Mouse (Mus musculus) gastrocnemius, adult 8-10 months (tissue): ENCODE results near the gene Hoxd8. TPM values are rescaled to one million over a fixed set of nuclear protein-coding genes. Genes with fewer than 3 reads are reported as not detected.

Source experiments
- DNase-seq, 2 experiments: peaks; one replicate each; pipeline ENCODE4 v3.0.0; 2022; ENCODE audit warnings: low spot score in 2 of 2
- total RNA-seq, 4 experiments: library from RNA; stranded (reverse); gene quantifications; 2 replicates each; pipeline ENCODE4 v1.2.4; 2022

The Hoxd8 gene
- total RNA-seq, 4 experiments from 2014 or later = 46.8 to 53.5 (median 51.3) TPM

DNA sequence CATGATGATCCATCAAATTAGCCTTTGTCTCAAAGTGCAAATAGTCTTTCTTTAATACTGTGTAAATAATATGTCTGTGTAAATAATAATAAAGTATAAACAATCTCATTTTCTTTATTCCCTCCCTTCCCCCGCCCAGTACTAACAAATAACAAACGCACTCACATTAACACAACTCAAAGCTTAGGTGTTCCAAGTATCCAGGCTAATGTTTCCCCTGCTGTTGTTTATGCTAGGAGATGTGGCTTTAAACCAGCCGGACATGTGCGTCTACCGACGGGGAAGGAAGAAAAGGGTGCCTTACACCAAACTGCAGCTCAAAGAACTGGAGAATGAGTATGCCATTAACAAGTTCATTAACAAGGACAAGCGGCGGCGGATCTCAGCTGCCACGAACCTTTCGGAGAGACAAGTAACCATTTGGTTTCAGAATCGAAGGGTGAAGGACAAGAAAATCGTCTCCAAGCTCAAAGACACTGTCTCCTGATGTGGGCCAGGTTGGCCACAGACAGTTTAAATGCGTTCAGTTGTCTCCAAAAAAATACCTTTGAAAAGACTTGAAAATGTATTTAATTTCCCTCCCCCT, 34.7 kb upstream of the Hoxd8 start:
- DNase-seq = no peak

DNA sequence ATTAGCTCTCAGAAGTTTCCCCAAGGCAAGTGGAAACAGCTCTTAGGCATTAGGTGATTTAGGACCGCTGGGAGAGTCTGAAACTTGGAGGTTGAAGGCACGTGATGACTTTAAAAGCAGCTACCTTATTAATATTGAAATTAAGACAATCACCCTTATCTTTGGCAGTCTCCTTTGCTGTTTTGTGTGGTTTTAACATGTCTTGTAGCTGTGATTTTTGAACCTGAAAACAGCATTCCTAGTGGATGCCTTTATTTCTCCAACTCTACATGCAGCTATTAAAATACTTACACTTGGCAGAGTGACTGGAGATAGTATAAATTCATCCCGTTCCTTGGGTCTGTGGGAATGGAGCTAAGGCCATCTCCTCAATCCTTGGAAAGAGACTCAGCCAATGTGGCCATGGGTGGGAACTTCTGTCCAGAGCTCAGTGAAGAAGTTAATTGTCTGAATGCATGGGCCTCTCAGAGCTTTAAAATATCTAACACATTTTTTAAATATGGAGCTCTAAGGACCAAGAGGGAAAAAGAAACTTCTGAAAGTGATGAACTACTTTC, 33.7 kb upstream of the Hoxd8 start:
- DNase-seq = no peak

DNA sequence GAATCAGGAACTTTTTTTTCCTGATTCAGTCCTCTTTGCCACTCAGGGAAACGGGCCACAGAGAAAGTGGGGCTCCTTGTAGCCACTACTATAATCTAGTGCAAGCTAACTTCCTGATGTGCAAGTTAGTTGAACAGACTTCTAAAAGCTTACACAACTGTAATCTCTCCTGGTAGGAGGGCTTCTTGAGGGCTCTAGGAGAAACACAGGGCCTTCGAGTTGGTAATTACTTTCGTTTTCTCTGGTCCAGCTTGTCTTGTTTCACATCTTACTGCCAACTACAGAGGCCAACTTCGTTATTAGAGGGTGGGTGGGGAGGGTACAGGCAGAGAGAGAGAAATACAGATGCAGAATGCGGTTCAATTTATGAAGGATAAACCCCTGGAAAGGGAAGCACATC, 32.6 kb upstream of the Hoxd8 start:
- DNase-seq = no peak

DNA sequence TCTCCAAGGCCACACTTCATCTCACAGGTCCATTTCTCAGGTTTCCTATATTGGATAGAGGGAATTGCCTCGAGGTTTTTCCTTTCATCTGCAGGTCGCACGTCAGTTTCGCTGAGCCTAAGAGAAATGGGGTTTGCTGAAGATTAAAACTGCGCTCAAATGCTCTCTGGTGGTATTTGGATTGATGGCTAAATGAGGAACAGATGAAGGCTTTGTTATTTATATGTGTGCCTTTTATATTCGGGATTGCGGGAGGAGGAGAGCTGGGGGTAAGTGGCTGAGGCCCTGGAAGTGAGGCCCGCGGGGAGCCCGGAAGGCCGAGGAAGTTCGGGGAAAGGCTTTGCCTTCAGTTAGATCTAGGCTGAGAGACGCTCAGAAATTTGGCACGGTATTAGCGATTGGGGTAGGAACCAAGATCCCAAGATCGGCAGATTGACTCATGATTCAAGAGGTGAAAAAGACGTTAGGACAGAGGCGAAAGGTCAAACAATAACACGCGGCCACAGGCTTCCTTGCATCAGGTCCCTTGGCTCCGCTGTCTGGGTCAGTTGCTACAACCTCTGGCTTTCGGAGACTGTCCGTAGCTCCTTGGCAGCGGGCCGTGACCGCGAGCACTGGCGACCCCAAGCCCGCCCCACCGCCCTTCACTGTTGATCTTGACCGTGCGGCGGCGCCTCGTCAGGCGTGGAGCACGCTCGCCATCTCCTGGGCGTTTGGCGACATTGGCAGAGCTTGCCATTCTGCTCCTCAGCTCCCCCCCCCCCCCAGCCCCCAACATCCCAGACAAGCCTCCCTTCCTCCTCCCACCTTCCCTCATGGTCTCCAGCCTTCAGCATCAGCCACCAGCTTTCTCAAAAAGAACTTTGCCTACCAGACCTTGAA, 31.7 kb upstream of the Hoxd8 start:
- DNase-seq = no peak

DNA sequence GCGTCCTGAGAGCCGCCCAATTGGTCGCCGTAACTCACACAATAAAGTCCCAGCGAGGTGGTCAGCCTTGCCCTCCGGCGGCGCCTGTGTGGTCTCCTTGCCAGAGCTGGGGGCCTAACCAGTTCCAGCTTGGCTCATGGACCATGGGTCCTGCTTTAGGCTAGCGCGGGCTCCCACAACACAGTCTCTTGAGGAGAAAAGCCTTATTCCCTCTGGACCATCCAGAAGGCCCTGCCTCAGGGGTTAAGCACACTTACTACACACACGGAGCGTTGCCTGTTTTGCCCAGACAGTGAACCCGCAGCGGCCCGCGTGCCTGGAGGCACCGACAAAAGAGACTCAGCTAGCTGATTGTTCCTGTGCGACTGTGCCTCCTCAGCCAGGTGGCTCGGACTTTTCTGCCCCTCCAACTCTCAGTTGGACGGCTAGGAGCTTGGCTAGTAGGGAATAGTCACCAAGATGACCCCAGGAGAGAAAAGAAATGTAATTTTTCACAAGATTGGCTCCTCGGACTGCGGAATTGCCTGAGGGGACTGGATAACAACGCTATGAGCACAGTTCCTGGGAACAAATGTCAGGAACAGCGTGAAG, 30.5 kb upstream of the Hoxd8 start:
- DNase-seq = no peak

DNA sequence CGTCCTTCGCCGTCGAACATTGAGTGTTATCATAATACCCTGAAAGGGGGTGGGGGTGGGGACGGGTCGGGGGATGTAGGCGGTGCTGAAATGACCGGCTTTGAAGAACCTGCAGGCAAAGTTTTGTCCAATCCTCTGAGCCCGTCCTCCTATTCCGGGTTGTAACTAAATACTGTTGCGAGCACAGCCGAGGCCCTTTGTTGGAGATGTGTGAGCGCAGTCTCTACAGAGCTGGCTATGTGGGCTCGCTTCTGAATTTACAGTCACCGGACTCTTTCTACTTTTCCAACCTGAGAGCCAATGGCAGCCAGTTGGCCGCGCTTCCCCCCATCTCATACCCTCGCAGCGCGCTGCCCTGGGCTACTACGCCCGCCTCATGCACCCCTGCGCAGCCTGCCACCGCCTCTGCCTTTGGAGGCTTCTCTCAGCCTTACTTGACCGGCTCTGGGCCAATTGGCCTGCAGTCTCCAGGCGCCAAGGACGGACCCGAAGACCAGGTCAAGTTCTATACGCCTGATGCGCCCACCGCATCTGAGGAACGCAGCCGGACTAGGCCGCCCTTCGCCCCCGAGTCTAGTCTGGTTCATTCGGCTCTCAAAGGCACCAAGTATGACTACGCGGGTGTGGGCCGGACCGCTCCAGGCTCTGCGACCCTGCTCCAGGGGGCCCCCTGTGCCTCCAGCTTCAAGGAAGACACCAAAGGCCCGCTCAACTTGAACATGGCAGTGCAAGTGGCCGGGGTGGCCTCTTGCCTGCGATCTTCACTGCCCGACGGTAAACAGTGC, 29.3 kb upstream of the Hoxd8 start, which contains the start of gene Hoxd12:
Hoxd12 (plus strand) TSS at position 133 of the 785 bp plus-strand sequence.
- DNase-seq = no peak

DNA sequence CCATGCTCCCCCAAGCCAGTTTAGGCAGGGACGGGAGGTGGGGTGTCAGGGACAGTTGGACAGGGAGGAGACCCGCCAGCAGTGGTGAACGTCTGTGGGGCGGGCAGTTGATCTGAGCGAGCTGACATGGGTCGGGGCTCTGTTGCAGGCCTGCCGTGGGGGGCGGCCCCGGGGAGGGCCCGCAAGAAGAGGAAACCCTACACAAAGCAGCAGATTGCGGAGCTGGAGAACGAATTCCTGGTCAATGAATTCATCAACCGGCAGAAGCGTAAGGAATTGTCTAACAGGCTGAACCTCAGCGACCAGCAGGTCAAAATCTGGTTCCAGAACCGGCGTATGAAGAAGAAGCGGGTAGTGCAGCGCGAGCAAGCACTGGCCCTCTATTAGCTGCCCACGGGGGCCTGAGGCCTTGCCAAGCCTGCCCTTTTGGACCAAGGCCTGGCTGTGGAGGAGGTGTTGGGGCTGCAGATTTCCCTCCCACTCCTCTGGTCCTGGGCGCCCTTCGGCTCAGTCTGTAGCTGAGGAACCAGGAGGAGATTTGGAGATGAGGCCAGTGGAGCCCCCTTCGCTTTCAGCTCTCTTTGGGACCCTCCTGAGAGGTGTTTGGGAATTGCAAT, 28.6 kb upstream of the Hoxd8 start:
- DNase-seq = no peak

DNA sequence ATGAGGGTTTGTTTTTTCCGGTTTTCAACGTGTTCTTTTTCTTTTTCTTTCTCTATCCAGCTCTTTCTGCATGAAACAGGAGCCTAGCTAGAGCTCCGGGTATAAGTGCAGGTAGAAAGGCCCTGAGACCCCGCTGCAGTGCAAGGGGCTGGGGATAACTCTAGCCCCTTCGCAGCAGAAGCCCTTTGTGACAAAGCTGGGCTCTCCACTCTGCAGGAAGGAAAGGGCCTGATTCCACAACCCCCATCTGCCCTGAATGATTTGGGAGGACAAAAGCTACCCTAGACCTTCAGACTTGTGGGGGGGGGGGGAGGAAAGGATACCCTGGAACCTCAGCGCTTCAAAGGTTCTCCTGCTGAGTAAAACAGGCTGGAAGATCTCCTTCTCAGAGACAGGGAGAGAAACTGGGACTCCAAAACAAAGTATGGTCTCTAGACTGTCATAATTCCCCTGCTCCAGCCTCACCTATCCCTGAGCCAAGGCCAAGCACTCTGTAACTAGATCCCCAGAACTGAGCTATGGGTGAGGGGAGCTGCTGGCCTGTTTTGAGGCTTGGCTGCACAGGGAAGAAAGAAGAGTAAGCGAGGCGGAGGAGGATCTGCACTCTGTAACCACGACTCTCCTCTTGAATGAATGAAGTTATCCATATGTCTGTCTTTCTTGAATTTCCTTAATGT, 27.9 kb upstream of the Hoxd8 start:
- DNase-seq = no peak

DNA sequence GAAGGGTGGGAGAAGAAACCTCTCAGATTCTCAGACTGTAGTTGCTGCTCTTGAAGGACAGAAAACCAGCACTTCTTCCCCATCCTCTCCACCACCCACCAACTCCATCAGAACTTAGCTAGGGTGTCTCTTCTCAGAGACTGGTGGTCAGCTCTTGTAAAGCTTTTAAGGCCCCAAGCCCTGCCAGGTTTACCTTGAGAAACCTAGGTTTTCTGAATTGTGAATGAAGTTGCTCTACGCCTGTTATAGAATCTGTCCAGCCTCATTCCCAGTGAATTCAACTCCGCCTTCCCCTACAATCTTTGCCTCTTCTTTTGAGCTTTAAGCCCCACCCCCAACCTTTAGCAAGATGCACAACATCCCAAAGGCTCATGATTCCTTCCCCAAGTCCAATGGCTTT, 27.3 kb upstream of the Hoxd8 start:
- no peak for DNase-seq

DNA sequence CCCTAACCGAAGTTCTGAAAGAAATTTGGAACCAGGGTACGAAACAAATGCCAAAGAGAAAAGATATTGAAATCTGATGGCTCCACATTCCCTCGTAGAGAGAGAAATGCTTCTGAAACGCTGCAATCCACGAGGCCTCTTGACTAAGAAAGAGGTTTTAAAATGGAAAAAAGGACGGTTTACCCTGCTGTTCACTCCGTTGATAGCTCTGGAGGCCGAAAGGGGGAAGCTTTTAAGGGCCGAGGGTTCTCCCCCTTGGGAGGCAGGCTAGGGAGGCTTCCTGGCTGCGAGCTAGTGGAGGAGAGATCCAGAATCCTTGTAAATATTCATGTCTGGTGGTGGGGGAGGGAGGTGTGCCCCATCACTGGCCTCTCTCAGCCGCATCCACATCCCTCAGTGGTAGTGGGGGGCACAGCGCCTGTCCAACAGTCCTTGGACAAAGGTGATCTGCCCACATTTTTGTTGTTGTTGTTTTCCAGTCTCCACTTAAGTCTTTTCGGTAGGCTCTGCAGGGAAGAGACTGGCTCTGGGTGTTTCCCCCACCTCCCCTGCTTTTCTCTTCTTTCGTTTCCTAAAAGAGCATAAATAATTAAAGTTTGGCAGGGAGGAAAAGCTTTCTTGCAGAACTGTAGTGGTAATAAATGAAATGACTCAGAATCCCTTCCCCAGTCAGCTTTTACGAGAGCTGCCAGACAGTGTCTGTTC, 25.4 kb upstream of the Hoxd8 start, which contains the start of gene Hoxd11:
Hoxd11 (plus strand) TSS at position 667 of the 705 bp plus-strand sequence.
- no peak for DNase-seq

DNA sequence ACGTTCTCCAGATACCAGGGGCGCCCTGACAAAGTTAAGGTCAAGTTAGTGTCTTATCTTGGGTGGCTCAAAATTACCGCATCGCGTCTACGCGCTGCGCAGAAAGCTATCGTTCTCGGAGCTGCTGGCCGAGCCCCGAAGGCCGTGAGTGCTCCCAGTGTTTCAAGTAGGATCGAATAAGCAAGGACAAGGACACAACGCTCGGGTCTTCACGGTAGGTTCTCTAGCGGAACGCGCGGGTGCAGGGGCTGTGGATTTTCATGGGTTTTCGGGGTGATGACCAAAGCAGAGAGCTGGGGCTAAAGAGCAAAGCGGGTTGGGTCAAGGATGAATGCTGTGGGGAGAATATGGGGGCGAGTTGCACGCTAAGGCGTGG, 24.8 kb upstream of the Hoxd8 start:
- no peak for DNase-seq

DNA sequence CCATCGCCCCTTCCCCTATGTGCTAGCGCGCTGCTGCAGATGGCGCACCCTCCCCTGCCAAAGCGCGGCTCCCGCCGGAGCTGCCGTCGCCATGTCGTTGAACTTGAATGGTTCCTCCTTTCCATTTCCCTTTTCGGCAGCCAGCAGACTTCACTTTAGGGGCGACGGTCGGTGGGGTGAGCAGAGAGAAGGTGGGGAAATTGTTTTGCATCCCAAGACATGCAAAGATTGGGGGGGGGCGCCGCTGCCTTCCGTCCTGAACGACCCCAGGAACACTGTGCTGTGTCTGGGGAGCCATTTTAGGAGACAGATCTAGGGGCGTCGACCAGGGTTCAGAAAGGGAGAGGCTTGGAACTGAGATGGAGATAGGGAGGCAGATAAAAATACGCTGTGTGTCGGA, 24.4 kb upstream of the Hoxd8 start:
- no peak for DNase-seq

DNA sequence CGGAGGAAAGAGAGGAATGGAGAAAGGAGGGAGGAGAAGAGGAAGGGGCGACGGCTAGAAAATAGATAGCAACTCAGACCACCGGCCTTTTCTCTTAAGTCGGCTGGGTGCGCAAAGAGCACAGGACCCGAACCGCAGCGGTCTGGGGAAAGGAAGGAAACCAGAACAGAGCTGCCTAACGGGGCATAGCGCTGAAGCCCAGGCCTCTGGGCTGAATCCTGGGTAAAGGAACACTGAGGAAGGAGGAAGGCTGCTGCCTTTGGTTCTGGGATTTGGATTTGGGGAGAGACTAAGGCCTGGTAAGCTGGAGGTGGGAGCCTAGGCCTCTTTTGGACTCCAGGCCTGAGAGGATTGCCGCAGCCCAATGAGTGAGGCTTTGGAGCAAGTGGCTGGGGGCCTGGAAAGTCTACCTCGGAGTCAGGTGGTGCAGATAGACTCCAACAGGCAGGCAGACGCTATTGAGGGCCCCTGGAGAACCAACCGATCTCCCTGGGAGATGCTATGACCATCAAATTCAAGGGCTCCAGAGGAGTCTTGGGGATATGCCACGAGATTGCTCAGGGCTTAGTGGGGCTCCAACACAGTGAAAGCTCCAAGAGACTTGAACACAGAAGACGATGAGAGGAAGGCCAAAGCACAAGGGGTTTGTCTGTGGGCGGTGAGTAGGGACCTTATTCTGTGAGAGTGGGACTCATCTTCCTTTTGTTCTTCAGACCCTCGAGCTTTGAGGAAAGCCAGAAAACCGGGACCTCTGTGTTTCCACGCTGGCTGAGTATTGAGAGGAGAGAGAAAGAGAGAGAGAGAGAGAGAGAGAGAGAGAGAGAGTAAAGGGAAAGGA, 23.6 kb upstream of the Hoxd8 start:
- DNase-seq = no peak

DNA sequence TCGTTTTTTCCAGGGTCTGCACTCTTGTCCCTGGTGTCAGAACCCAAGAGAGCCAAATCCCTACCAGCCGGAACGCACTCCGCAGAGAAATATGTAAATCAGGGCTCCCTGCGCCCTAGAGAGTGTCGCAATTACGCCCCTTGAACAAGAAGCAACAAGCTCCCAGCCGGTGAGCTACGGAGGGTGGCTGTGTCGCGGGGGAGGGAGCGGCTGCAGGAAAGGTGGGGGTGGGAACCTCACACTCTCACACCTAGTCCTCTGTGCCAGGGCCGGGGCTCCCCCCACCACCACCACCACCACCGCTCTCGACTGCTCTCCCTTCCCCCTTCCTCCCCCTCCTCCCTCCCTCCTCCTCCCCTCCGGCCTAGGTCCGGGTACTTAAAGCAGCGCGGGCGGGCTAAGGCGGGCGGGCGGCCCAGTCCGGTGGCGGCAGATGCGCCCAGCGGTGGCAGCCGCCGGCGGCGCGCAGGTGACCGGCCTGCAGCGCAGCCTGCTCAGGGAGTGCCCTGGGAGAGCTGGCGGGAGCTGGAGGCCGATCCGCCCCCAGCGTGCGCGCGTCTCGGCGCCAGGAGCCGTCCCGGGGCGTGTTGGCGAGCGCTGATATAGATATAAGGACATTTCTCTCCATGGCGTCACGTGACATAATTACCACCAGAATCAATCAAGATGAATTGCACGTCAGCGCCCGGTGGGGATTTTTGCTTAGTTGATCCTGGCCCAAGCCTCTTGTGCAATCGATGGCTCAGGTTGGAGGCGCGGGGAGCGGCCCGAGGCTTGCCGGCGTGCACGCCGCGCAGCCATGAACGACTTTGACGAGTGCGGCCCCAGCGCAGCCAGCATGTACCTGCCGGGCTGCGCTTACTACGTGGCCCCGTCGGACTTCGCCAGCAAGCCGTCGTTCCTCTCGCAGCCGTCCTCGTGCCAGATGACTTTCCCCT, 22.6 kb upstream of the Hoxd8 start:
- no peak for DNase-seq

DNA sequence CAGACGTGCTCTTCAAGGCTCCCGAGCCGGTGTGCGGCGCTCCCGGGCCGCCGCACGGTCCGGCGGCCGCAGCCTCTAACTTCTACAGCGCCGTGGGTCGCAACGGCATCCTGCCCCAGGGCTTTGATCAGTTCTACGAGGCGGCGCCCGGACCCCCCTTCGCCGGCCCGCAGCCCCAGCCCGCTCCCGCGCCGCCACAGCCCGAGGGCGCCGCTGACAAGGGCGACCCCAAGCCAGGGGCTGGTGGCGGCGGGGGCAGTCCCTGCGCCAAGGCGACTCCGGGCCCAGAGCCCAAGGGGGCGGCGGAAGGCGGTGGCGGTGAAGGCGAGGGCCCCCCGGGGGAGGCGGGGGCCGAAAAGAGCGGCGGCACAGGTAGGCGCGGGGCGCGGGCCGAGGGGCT, 21.6 kb upstream of the Hoxd8 start:
- DNase-seq = no peak

DNA sequence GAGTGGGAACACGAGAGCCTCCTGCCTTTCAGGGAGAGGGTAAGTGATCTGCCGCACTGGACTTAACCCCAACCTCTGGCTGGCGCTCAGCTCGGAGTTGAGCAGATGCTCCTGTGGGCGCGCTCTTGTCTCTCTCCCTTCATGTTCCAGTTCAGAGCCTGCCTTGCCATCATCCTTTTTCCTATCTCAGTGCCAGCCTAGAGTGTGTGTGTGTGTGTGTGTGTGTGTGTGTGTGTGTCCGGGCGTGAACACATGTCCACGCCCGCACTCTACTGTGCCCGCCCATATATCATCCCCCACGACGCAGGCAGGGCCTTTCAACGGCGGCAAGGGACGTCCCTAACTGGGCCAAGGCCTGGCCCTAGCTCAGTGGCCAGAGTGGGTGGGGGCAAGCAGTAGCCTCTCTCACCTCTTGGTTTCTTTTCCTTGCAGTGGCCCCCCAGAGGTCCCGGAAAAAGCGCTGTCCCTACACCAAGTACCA, 20.9 kb upstream of the Hoxd8 start:
- no peak for DNase-seq

DNA sequence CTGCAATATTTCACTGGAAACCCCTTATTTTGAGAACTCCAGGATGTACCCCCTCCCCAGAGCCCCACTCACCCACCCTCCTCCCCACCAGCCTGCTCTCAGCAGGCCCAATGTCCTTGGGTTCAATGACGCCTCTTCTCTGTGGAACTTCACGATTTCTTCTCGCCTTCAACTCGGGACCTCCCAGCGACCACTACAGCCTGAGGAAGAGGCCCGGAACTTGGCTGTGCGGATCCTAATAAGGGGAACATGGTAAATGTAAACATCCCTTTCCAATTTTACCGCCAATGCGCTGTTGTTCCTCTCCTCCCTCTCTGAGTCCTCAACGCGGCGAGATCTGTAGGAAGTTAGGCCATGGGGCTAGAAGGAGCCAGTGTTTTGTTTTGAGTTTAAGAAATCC, 20.3 kb upstream of the Hoxd8 start:
- no peak for DNase-seq
